Mouse (Mus musculus): ENCODE measurements at regions not wholly inside any gene's neighbourhood (a gene's known extent, or its start where the extent isn't known, plus 50 kb on each side); places are given as distances from the start of the nearest gene placed in this dataset.
A peak's percentile ranks its signal among the peaks of the same experiment; 100 is the strongest.

- WGBS = 6% methylated on average over 5 of the region's 5 CpGs
- no peaks in the 10 kb centered on the region for H3K9me3 ChIP-seq (ENCODE audit: control insufficient read depth, low read length)
- no peaks in the 10 kb centered on the region for H3K4me1 ChIP-seq (ENCODE audit: control insufficient read depth, insufficient read depth, low read length)
- no peak overlapping the region for H3K4me3 ChIP-seq (ENCODE audit: low read depth, low read length)
- ATAC-seq (ENCODE audit: insufficient read depth, low FRiP score, low TSS enrichment) (no peak), DNase-seq (ENCODE audit: low spot score) (peak; percentile 79)
- no peak overlapping the region for H3K4me2 ChIP-seq (ENCODE audit: low read depth)
- H3K27ac ChIP-seq (ENCODE audit: low read depth, low read length) = no peak overlapping the region
- H3K9ac ChIP-seq (ENCODE audit: low read length) = no peak overlapping the region
- no peaks in the 10 kb centered on the region for H3K36me3 ChIP-seq (ENCODE audit: control insufficient read depth, insufficient read depth, low read length)
- H3K27me3 ChIP-seq (ENCODE audit: control insufficient read depth, insufficient read depth, low read length) = no peaks in the 10 kb centered on the region
These were observed 132.2 kb upstream of the Atxn1 start for GRCm38 (mm10) chr13:46096968-46097367.

GRCm38 (mm10) chr13:46096416-46096815 lies 131.6 kb upstream of the Atxn1 start:
- H3K27ac ChIP-seq (ENCODE audit: low read depth, low read length) = no peak overlapping the region
- no peak overlapping the region for H3K4me3 ChIP-seq (ENCODE audit: low read depth, low read length)
- no peaks in the 10 kb centered on the region for H3K9me3 ChIP-seq (ENCODE audit: control insufficient read depth, low read length)
- H3K36me3 ChIP-seq (ENCODE audit: control insufficient read depth, insufficient read depth, low read length) = no peaks in the 10 kb centered on the region
- H3K4me2 ChIP-seq (ENCODE audit: low read depth) = no peak overlapping the region
- ATAC-seq (ENCODE audit: insufficient read depth, low FRiP score, low TSS enrichment) (no peak), DNase-seq (ENCODE audit: low spot score) (no peak)
- no peaks in the 10 kb centered on the region for H3K4me1 ChIP-seq (ENCODE audit: control insufficient read depth, insufficient read depth, low read length)
- no peak overlapping the region for H3K9ac ChIP-seq (ENCODE audit: low read length)
- H3K27me3 ChIP-seq (ENCODE audit: control insufficient read depth, insufficient read depth, low read length) = no peaks in the 10 kb centered on the region
- WGBS = 76% methylated on average over 8 of the region's 8 CpGs

- Histone ChIP-seq H3K27ac (ENCODE audit: low read depth, low read length) (no peak overlapping the region), H3K4me1 (ENCODE audit: control insufficient read depth, insufficient read depth, low read length) (no peaks in the 10 kb centered on the region), H3K4me2 (ENCODE audit: low read depth) (no peak overlapping the region), H3K4me3 (ENCODE audit: low read depth, low read length) (no peak overlapping the region), H3K27me3 (ENCODE audit: control insufficient read depth, insufficient read depth, low read length) (no peaks in the 10 kb centered on the region), H3K9me3 (ENCODE audit: control insufficient read depth, low read length) (0 out of 2 replicates have a peak, but pooled peaks cover 2% of the 10 kb centered on the region), H3K36me3 (ENCODE audit: control insufficient read depth, insufficient read depth, low read length) (no peaks in the 10 kb centered on the region), H3K9ac (ENCODE audit: low read length) (no peak overlapping the region)
- WGBS = 87% methylated on average over 3 of the region's 3 CpGs
- DNase-seq (ENCODE audit: low spot score) = no peak
- ATAC-seq (ENCODE audit: insufficient read depth, low FRiP score, low TSS enrichment) = no peak
These were observed 128.0 kb upstream of the Atxn1 start for GRCm38 (mm10) chr13:46092787-46093186.

DNA sequence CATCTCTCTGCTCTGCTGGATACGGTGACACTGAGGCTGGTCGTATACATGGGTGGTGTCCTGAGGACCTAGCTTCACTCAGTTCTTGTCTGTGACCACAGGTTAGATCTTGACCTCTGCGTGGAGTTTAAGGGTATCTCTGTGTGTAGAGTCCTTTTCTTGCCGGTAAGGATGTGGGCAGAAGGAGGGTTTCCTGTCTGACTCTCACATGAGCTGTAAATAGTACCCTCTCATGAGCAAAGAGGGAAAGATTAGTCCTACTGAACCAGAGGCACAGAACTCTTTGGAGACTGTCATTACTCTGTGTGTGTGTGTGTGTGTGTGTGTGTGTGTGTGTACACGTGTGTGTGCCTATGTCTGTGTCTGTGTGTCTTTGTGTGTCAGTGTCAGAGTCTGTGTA lies 126.3 kb upstream of the Atxn1 start:
- Histone ChIP-seq H3K9ac (ENCODE audit: low read length) (no peak overlapping the region), H3K27me3 (ENCODE audit: control insufficient read depth, insufficient read depth, low read length) (no peaks in the 10 kb centered on the region), H3K4me2 (ENCODE audit: low read depth) (no peak overlapping the region), H3K4me1 (ENCODE audit: control insufficient read depth, insufficient read depth, low read length) (no peaks in the 10 kb centered on the region), H3K9me3 (ENCODE audit: control insufficient read depth, low read length) (0 out of 2 replicates have a peak, but pooled peaks cover 2% of the 10 kb centered on the region), H3K36me3 (ENCODE audit: control insufficient read depth, insufficient read depth, low read length) (no peaks in the 10 kb centered on the region), H3K4me3 (ENCODE audit: low read depth, low read length) (no peak overlapping the region), H3K27ac (ENCODE audit: low read depth, low read length) (no peak overlapping the region)
- WGBS = 85% methylated on average over 5 of the region's 5 CpGs
- ATAC-seq (ENCODE audit: insufficient read depth, low FRiP score, low TSS enrichment) (no peak), DNase-seq (ENCODE audit: low spot score) (no peak)

DNA sequence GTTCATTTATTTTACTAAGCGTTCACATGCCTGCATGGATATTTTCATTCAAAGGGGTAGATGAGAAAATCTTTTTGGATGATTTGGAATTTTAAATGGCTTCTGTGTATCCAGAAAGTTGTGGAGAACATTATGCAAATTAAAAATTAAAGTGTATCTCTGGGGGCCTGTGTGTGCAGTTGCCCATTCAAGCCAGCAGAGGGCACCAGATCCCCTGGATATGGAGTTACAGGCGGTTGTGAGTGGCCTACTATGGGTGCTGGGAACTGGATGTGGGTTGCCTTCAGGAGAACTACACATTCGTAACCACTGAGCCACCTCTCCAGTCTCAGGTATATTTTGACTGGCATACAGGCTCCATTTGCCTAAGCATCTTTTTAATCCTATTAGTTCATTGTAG lies 123.4 kb upstream of the Atxn1 start:
- Histone ChIP-seq H3K9ac (ENCODE audit: low read length) (no peak overlapping the region), H3K4me1 (ENCODE audit: control insufficient read depth, insufficient read depth, low read length) (no peaks in the 10 kb centered on the region), H3K36me3 (ENCODE audit: control insufficient read depth, insufficient read depth, low read length) (no peaks in the 10 kb centered on the region), H3K27ac (ENCODE audit: low read depth, low read length) (no peak overlapping the region), H3K27me3 (ENCODE audit: control insufficient read depth, insufficient read depth, low read length) (no peaks in the 10 kb centered on the region), H3K4me2 (ENCODE audit: low read depth) (no peak overlapping the region), H3K4me3 (ENCODE audit: low read depth, low read length) (no peak overlapping the region), H3K9me3 (ENCODE audit: control insufficient read depth, low read length) (0 out of 2 replicates have a peak, but pooled peaks cover 2% of the 10 kb centered on the region)
- WGBS = 87% methylated on average over 3 of the region's 3 CpGs
- ATAC-seq (ENCODE audit: insufficient read depth, low FRiP score, low TSS enrichment) (no peak), DNase-seq (ENCODE audit: low spot score) (no peak)

DNA sequence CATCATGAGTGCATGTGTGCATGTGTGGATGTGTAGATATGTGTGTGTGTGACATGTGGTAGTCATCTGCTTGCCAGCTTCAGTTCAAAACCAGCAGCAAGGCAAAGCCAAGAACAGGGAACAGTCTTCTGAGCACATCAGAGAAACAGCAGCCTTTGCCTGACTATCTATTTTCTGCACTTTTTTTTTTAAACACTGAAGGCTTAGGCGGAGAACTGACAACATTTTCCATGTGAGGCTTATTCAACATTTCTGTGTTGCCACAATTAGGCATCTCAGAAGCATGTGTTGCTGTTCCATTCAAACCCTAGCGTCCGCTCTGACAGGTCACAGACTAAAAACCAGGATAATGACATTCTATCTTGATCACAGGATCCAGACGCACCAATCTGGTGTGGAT lies 122.9 kb upstream of the Atxn1 start:
- 94% methylated on average over 4 of the region's 4 CpGs for WGBS
- no peaks in the 10 kb centered on the region for H3K36me3 ChIP-seq (ENCODE audit: control insufficient read depth, insufficient read depth, low read length)
- H3K27me3 ChIP-seq (ENCODE audit: control insufficient read depth, insufficient read depth, low read length) = no peaks in the 10 kb centered on the region
- H3K9ac ChIP-seq (ENCODE audit: low read length) = no peak overlapping the region
- H3K9me3 ChIP-seq (ENCODE audit: control insufficient read depth, low read length) = 0 out of 2 replicates have a peak, but pooled peaks cover 2% of the 10 kb centered on the region
- no peak overlapping the region for H3K4me2 ChIP-seq (ENCODE audit: low read depth)
- no peaks in the 10 kb centered on the region for H3K4me1 ChIP-seq (ENCODE audit: control insufficient read depth, insufficient read depth, low read length)
- H3K4me3 ChIP-seq (ENCODE audit: low read depth, low read length) = no peak overlapping the region
- H3K27ac ChIP-seq (ENCODE audit: low read depth, low read length) = no peak overlapping the region
- no peak for DNase-seq (ENCODE audit: low spot score)
- ATAC-seq (ENCODE audit: insufficient read depth, low FRiP score, low TSS enrichment) = no peak

GRCm38 (mm10) chr13:46076879-46077278 lies 112.1 kb upstream of the Atxn1 start:
- Histone ChIP-seq H3K27ac (ENCODE audit: low read depth, low read length) (no peak overlapping the region), H3K27me3 (ENCODE audit: control insufficient read depth, insufficient read depth, low read length) (no peaks in the 10 kb centered on the region), H3K36me3 (ENCODE audit: control insufficient read depth, insufficient read depth, low read length) (no peaks in the 10 kb centered on the region), H3K4me2 (ENCODE audit: low read depth) (no peak overlapping the region), H3K9ac (ENCODE audit: low read length) (no peak overlapping the region), H3K4me3 (ENCODE audit: low read depth, low read length) (no peak overlapping the region), H3K9me3 (ENCODE audit: control insufficient read depth, low read length) (no peaks in the 10 kb centered on the region), H3K4me1 (ENCODE audit: control insufficient read depth, insufficient read depth, low read length) (no peaks in the 10 kb centered on the region)
- 84% methylated on average over 6 of the region's 6 CpGs for WGBS
- ATAC-seq (ENCODE audit: insufficient read depth, low FRiP score, low TSS enrichment) (no peak), DNase-seq (ENCODE audit: low spot score) (no peak)

- H3K27me3 ChIP-seq (ENCODE audit: control insufficient read depth, insufficient read depth, low read length) = no peaks in the 10 kb centered on the region
- ATAC-seq (ENCODE audit: insufficient read depth, low FRiP score, low TSS enrichment) (no peak), DNase-seq (ENCODE audit: low spot score) (no peak)
- no peaks in the 10 kb centered on the region for H3K4me1 ChIP-seq (ENCODE audit: control insufficient read depth, insufficient read depth, low read length)
- H3K9ac ChIP-seq (ENCODE audit: low read length) = no peak overlapping the region
- no peak overlapping the region for H3K4me3 ChIP-seq (ENCODE audit: low read depth, low read length)
- H3K4me2 ChIP-seq (ENCODE audit: low read depth) = no peak overlapping the region
- H3K27ac ChIP-seq (ENCODE audit: low read depth, low read length) = no peak overlapping the region
- 92% methylated on average over 4 of the region's 4 CpGs for WGBS
- no peaks in the 10 kb centered on the region for H3K9me3 ChIP-seq (ENCODE audit: control insufficient read depth, low read length)
- no peaks in the 10 kb centered on the region for H3K36me3 ChIP-seq (ENCODE audit: control insufficient read depth, insufficient read depth, low read length)
These were observed 106.9 kb upstream of the Atxn1 start for GRCm38 (mm10) chr13:46071670-46072069.

- Histone ChIP-seq H3K4me2 (ENCODE audit: low read depth) (no peak overlapping the region), H3K4me3 (ENCODE audit: low read depth, low read length) (no peak overlapping the region), H3K9me3 (ENCODE audit: control insufficient read depth, low read length) (no peaks in the 10 kb centered on the region), H3K9ac (ENCODE audit: low read length) (no peak overlapping the region), H3K4me1 (ENCODE audit: control insufficient read depth, insufficient read depth, low read length) (no peaks in the 10 kb centered on the region), H3K36me3 (ENCODE audit: control insufficient read depth, insufficient read depth, low read length) (no peaks in the 10 kb centered on the region), H3K27ac (ENCODE audit: low read depth, low read length) (no peak overlapping the region), H3K27me3 (ENCODE audit: control insufficient read depth, insufficient read depth, low read length) (no peaks in the 10 kb centered on the region)
- WGBS = 55% methylated on average over 3 of the region's 3 CpGs
- ATAC-seq (ENCODE audit: insufficient read depth, low FRiP score, low TSS enrichment) (no peak), DNase-seq (ENCODE audit: low spot score) (no peak)
These were observed 104.8 kb upstream of the Atxn1 start for GRCm38 (mm10) chr13:46069571-46069970.
